Mouse (Mus musculus): ENCODE results near the gene Il18rap. TPM values are rescaled to one million over a fixed set of nuclear protein-coding genes. Genes with fewer than 3 reads are reported as not detected.

Il18rap gene
- polyA plus RNA-seq (2012; ENCODE audit: insufficient read depth, insufficient read length, missing spikeins) = 1.1 and 2.7 TPM in 2 replicates

DNA sequence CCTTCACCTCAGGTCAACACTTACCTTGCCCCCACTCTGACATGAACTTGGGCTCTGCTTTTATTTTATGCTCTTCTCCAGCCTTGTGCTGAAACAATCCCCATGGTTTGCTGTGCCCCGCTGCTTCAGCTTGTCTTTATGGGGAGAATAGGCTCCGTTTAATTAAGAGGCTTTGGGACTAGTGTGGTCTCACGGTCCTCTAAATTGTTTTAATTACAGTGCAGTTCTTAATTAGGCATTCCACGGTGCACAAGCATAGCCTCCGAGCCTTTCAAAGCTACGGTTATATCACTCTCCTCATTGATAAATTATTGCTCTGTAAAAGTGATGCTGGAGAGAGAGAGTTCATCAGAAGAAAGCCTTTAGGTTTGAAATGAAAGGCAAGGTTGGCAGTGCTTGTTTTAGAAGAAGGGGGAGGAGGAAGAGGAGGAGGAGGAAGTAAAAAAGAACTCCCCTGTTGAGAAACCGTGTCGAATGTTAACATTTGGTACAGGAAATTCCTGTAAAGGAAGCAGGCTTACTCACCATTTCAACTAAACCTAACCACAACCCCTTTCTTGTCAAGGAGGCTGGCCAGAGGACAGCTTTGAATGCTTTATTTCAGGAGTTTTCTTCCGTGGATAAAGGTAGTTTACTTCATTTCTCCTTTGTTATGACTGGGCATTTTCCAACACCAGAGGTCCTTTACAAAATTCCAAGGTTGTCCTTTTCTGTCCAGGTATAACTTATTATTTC is at the start of gene Il18rap:
Gene Il18rap (plus strand): TSS at position 512 of the 735 bp plus-strand sequence.
- H3K4me3 ChIP-seq (ENCODE audit: insufficient read depth, low read length) = peak within 1 kb of the TSS; percentile 27; the same call in 1 of the 2 replicates
- peaks cover 17% of the 10 kb centered on the region for H3K4me1 ChIP-seq (ENCODE audit: control insufficient read depth, insufficient read depth, low read length)
- H3K27ac ChIP-seq (ENCODE audit: insufficient read depth, low read depth, low read length) = 0 out of 2 replicates have a peak within 1 kb of the TSS, but pooled peaks have one; percentile 23
- TF ChIP-seq POLR2A (IDR thresholded peaks at IDR 0.05; ENCODE audit: borderline replicate concordance, low read depth, low read length) (no peak), CTCF (IDR thresholded peaks at IDR 0.05; ENCODE audit: low read depth, low read length) (no peak)

DNA sequence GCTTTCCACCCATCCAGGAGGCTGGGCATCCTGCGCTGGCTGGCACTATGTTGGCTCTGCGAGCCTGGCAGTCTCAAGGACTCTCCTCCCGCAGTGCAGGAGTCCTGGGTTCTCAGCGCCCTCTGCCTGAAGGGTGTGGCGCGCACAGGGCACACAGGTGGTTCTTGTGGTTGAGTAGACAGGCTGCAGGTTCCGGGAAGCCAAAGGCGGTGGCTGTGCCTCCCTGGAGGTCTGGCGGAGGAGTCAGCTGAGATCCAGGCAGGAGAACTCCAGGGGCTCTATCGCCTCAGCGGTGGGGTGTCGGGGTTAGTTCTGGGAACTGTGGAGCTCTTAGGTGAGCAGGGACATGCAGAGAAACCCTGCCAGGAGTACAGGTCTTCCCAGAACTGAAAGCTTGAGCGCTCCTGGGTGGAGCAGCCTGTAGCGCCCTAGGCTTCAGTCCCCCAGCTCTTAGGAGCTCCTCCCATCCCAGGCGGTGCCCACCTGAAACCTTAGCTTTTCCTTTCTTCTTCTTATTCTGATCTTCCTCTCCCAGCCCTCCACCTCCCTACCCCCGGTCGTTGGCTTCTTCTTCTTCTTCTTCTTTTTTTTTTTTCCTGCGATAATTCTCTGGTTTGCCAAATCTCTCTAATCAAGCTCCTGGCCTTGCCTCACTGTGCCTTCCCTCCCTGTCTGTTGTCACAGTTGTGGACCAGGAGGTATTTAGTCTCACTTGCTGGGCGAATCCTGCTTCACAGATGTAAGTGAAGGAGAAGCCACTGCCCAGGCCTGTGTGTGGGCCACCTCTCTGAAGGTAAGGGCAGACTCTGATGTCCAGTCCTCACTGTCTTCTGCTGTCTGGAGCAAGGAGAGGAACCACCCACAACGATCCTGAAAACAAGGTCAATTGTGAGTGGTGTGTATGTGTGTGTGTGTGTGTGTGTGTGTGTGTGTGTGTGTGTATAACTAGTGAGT is 49.4 kb upstream of the Il18rap start, which contains the start of gene Il18r1:
Gene Il18r1 (plus strand): TSS at position 76 of the 954 bp plus-strand sequence.
- TF ChIP-seq CTCF (IDR thresholded peaks at IDR 0.05; ENCODE audit: low read depth, low read length) = no peak
- H3K27ac ChIP-seq (ENCODE audit: insufficient read depth, low read depth, low read length) = no peak within 1 kb of the TSS
- H3K4me3 ChIP-seq (ENCODE audit: insufficient read depth, low read length) = no peak within 1 kb of the TSS
- no peaks in the 10 kb centered on the region for H3K4me1 ChIP-seq (ENCODE audit: control insufficient read depth, insufficient read depth, low read length)

DNA sequence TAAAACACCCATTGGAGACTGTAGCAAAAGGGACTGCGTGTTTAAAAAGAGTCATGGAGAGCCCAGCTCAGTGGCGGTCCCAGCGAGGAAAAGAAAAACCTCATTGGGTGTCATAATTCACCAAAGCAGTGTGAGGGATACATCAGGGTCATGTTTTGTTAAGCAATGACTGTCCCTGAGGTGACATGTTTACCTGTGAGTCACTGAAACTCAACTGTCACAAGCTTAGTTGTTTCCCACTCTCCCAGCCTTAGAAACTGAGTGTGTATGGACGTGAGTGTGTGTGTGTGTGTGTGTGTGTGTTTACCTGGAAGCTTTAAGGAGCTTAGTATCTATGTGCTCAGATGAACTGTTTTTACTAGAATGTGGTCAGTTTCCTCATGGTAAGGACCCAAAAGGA is 47.9 kb upstream of the Il18rap start:
- TF ChIP-seq POLR2A (IDR thresholded peaks at IDR 0.05; ENCODE audit: borderline replicate concordance, low read depth, low read length) (no peak), CTCF (IDR thresholded peaks at IDR 0.05; ENCODE audit: low read depth, low read length) (no peak)
- no peak overlapping the region for H3K27ac ChIP-seq (ENCODE audit: insufficient read depth, low read depth, low read length)
- H3K4me1 ChIP-seq (ENCODE audit: control insufficient read depth, insufficient read depth, low read length) = no peaks in the 10 kb centered on the region
- no peak overlapping the region for H3K4me3 ChIP-seq (ENCODE audit: insufficient read depth, low read length)

DNA sequence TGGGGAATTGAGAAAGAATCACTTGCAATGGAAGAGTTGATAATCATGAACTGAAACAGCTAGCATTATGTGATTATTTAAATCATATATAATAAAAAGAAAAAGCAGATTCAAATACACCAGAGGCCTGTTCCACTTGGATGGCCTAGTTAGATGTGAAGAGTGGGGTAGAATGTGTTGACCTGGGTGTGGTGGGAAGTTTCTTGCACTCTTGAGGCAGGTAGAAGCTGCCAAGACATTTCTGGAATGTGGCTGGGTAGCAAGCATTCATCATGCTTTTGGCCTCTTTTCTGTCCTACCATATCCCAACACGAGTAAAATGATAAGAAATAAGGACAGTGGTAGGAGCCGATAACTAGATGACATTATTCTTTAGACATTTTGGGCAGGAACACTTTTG is 46.4 kb upstream of the Il18rap start:
- Histone ChIP-seq H3K27ac (ENCODE audit: insufficient read depth, low read depth, low read length) (no peak overlapping the region), H3K4me3 (ENCODE audit: insufficient read depth, low read length) (no peak overlapping the region), H3K4me1 (ENCODE audit: control insufficient read depth, insufficient read depth, low read length) (peaks cover 4% of the 10 kb centered on the region; the same call in 1 of the 2 replicates)
- TF ChIP-seq CTCF (IDR thresholded peaks at IDR 0.05; ENCODE audit: low read depth, low read length) (no peak), POLR2A (IDR thresholded peaks at IDR 0.05; ENCODE audit: borderline replicate concordance, low read depth, low read length) (no peak)

DNA sequence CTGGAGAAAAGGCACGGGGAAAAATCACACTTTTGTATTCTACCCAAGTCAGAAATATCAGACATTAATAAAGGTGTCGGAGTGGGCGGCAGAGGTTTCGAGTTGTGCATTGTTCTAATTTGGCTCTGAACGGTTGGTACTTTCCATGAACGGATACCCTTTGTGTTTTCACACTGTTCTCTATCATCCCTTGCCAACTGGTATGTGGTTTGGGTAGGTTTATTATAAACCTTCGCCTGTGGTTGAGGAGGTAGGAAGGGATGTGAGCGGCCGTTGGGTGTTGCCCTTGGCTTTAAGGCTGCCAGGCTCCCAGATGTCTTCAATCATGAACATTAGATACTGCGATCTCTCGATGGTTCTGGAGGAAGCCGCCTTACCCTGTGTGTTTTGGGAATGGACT is 45.3 kb upstream of the Il18rap start:
- H3K4me3 ChIP-seq (ENCODE audit: insufficient read depth, low read length) = no peak overlapping the region
- TF ChIP-seq CTCF (IDR thresholded peaks at IDR 0.05; ENCODE audit: low read depth, low read length) (no peak), POLR2A (IDR thresholded peaks at IDR 0.05; ENCODE audit: borderline replicate concordance, low read depth, low read length) (no peak)

DNA sequence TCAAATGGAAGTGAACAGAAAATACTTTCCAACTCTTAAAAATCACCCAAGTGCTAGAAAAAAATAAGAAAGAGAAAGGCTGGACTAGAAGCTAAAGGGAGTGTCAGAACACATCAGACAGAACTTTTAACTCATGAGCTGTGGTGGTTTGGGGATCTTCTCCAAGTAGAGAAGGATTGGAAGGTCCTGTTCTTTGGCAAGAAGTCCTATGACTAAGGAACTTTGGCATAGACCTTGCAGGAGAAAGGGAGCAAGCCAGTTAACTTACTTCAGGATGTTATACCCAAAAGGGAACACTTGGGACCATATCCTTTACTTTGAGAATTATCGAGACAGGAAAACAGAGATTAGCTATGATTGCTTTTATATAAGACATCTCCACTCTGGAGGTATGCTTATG is 42.8 kb upstream of the Il18rap start:
- TF ChIP-seq POLR2A (IDR thresholded peaks at IDR 0.05; ENCODE audit: borderline replicate concordance, low read depth, low read length) (no peak), CTCF (IDR thresholded peaks at IDR 0.05; ENCODE audit: low read depth, low read length) (no peak)
- Histone ChIP-seq H3K27ac (ENCODE audit: insufficient read depth, low read depth, low read length) (no peak overlapping the region), H3K4me1 (ENCODE audit: control insufficient read depth, insufficient read depth, low read length) (peaks cover 19% of the 10 kb centered on the region), H3K4me3 (ENCODE audit: insufficient read depth, low read length) (no peak overlapping the region)

More for the DNA sequence above, 45.3 kb upstream of the Il18rap start:
- Histone ChIP-seq H3K4me1 (ENCODE audit: control insufficient read depth, insufficient read depth, low read length) (peaks cover 4% of the 10 kb centered on the region; the same call in 1 of the 2 replicates), H3K27ac (ENCODE audit: insufficient read depth, low read depth, low read length) (no peak overlapping the region)

DNA sequence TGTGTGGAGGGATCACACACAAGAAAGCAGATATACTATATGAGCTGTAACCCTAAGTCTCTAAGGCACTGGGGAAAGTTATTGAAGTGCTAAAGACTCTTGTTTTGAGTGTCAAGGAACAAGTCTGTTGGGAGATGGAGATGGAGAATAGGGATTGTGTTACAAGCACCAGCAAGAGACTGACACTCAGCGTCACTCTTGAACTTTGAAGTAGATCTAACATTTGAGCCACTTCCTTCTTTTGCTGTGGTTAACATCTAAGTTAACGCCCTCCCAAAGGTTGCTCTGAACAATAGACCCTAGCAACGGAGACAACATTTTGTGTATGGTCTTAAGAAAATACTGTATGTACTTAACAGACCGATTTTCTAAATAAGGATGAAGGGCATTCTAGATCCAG is 41.5 kb upstream of the Il18rap start:
- Histone ChIP-seq H3K27ac (ENCODE audit: insufficient read depth, low read depth, low read length) (no peak overlapping the region), H3K4me3 (ENCODE audit: insufficient read depth, low read length) (no peak overlapping the region), H3K4me1 (ENCODE audit: control insufficient read depth, insufficient read depth, low read length) (peaks cover 19% of the 10 kb centered on the region)
- TF ChIP-seq CTCF (IDR thresholded peaks at IDR 0.05; ENCODE audit: low read depth, low read length) (no peak), POLR2A (IDR thresholded peaks at IDR 0.05; ENCODE audit: borderline replicate concordance, low read depth, low read length) (no peak)

DNA sequence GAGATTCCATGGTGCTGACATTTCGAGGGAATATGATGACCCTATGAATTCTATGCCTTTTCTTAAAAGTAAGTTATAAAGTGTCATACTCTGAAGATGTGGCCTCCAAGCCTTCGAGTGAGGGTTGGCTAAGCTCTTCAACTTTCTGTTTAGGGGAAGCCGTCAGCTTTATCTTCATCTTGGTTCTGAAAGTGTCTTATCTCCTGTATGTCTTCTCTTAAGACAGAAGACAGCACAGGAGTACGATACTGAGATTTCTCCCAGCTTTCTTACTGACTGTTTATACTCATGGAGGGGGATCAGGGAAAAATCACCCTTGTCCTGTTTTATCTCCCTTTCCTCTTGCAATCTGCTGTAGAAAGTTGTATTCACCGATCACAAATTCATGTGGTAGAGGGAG is 40.8 kb upstream of the Il18rap start:
- Histone ChIP-seq H3K4me1 (ENCODE audit: control insufficient read depth, insufficient read depth, low read length) (peaks cover 19% of the 10 kb centered on the region), H3K4me3 (ENCODE audit: insufficient read depth, low read length) (no peak overlapping the region), H3K27ac (ENCODE audit: insufficient read depth, low read depth, low read length) (no peak overlapping the region)
- TF ChIP-seq CTCF (IDR thresholded peaks at IDR 0.05; ENCODE audit: low read depth, low read length) (no peak), POLR2A (IDR thresholded peaks at IDR 0.05; ENCODE audit: borderline replicate concordance, low read depth, low read length) (no peak)

DNA sequence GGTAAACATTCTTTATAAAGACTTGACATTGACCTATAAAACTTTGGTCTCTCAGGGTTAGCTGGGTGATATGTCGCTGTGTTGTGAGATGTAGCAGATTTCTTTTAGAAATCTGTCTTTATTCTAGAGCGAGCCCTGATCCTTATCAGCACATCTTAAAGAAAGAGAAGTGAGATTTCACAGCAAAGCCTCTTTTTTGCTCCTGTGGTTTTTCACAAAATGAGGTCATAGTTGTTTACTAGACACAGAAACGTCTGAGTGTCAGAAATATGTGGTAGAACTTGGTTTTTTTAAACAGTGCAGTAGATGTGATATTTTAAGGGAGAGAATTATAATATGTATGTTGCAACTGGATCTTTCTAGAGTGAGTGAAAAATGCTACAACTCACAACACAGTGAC is 39.5 kb upstream of the Il18rap start:
- Histone ChIP-seq H3K4me3 (ENCODE audit: insufficient read depth, low read length) (no peak overlapping the region), H3K27ac (ENCODE audit: insufficient read depth, low read depth, low read length) (peak overlapping the region; percentile 51; the same call in 1 of the 2 replicates), H3K4me1 (ENCODE audit: control insufficient read depth, insufficient read depth, low read length) (peaks cover 26% of the 10 kb centered on the region)
- TF ChIP-seq POLR2A (IDR thresholded peaks at IDR 0.05; ENCODE audit: borderline replicate concordance, low read depth, low read length) = no peak
- no peak for TF ChIP-seq CTCF (IDR thresholded peaks at IDR 0.05; ENCODE audit: low read depth, low read length)

All from bone marrow macrophage, adult 2 months (primary cell).